Mouse (Mus musculus) neural tube, embryonic 12.5 days (tissue): ENCODE results near the gene C1qtnf4. TPM values are rescaled to one million over a fixed set of nuclear protein-coding genes. Genes with fewer than 3 reads are reported as not detected.

Source experiments
- ATAC-seq: fragments of 200-750 bp; cut with Nextera tagmentation; 2 replicates; pipeline ENCODE4 v1.8.0; 2017; ENCODE audit warnings: low read depth, mild to moderate bottlenecking, moderate TSS enrichment, moderate library complexity; ENCODE audit not compliant: low FRiP score
- H3K27ac ChIP-seq: fragments of 300-500 bp; sonication (generic); 2 replicates; pipeline ENCODE4 v1.5.1; 2016
- H3K27me3 ChIP-seq: fragments of 300-500 bp; sonication (generic); replicated peaks from 2 replicates; pipeline ENCODE4 v1.6.1; 2016; ENCODE audit warnings: mild to moderate bottlenecking
- H3K36me3 ChIP-seq: fragments of 300-500 bp; sonication (generic); 2 replicates; pipeline ENCODE4 v1.6.1; 2016; ENCODE audit warnings: mild to moderate bottlenecking
- H3K4me1 ChIP-seq: fragments of 300-500 bp; sonication (generic); 2 replicates; pipeline ENCODE4 v1.6.1; 2016
- H3K4me2 ChIP-seq: fragments of 300-500 bp; sonication (generic); replicated peaks from 2 replicates; pipeline ENCODE4 v1.6.1; 2016; ENCODE audit warnings: mild to moderate bottlenecking
- H3K4me3 ChIP-seq: fragments of 300-500 bp; sonication (generic); 2 replicates; pipeline ENCODE4 v1.5.1; 2016
- H3K9ac ChIP-seq: fragments of 300-500 bp; sonication (generic); 2 replicates; pipeline ENCODE4 v1.6.1; 2016; ENCODE audit warnings: mild to moderate bottlenecking
- H3K9me3 ChIP-seq: fragments of 300-500 bp; sonication (generic); 2 replicates; pipeline ENCODE4 v1.6.1; 2016; ENCODE audit warnings: mild to moderate bottlenecking
- WGBS: fragments of 180-500 bp; shearing (Covaris S2); methylation state at CpG from one replicate; pipeline ENCODE4 v1.1.7; 2016; 5-methylcytosine and 5-hydroxymethylcytosine counted together
- polyA plus RNA-seq: library from polyadenylated mRNA; unstranded; fragments of >200 nt; fragmentation: Nextera tagmentation; extraction: Ambion mirVana; gene quantifications from 2 replicates; pipeline ENCODE4 v1.2.1, GENCODE M21; 2016

C1qtnf4 gene
- polyA plus RNA-seq, 1 experiment from 2014 or later, result 62.3 TPM

GRCm38 (mm10) chr2:90864184-90864583, 21.5 kb upstream of the C1qtnf4 start:
- no peaks in the 10 kb centered on the region for H3K9me3 ChIP-seq
- peaks cover 71% of the 10 kb centered on the region for H3K36me3 ChIP-seq
- no peaks in the 10 kb centered on the region for H3K27me3 ChIP-seq
- no peaks in the 10 kb centered on the region for H3K4me1 ChIP-seq
- no peak overlapping the region for H3K27ac ChIP-seq
- no peak overlapping the region for H3K4me3 ChIP-seq
- H3K4me2 ChIP-seq, result no peak overlapping the region
- H3K9ac ChIP-seq, result no peak overlapping the region
- peak; percentile 73; the same call in 1 of the 2 replicates for ATAC-seq

- peaks cover 54% of the 10 kb centered on the region for H3K36me3 ChIP-seq
- 35% methylated on average over 3 of the region's 3 CpGs for whole genome bisulfite sequencing
- ATAC-seq, result peak; percentile 76
- no peaks in the 10 kb centered on the region for H3K9me3 ChIP-seq
- H3K9ac ChIP-seq, result no peak overlapping the region
- H3K4me1 ChIP-seq, result no peaks in the 10 kb centered on the region
- no peak overlapping the region for H3K4me2 ChIP-seq
- no peak overlapping the region for H3K4me3 ChIP-seq
- H3K27me3 ChIP-seq, result no peaks in the 10 kb centered on the region
- H3K27ac ChIP-seq, result no peak overlapping the region
These were observed 19.1 kb upstream of the C1qtnf4 start for GRCm38 (mm10) chr2:90866524-90866923.

GRCm38 (mm10) chr2:90870136-90870601, 15.5 kb upstream of the C1qtnf4 start:
- H3K9ac ChIP-seq, result no peak overlapping the region
- no peaks in the 10 kb centered on the region for H3K9me3 ChIP-seq
- H3K27ac ChIP-seq, result no peak overlapping the region

GRCm38 (mm10) chr2:90871180-90871961, 14.3 kb upstream of the C1qtnf4 start:
- H3K27me3 ChIP-seq, result no peaks in the 10 kb centered on the region
- no peak overlapping the region for H3K9ac ChIP-seq
- no peaks in the 10 kb centered on the region for H3K9me3 ChIP-seq
- ATAC-seq, result no peak
- H3K4me2 ChIP-seq, result no peak overlapping the region
- WGBS, result 71% methylated on average over 8 of the region's 8 CpGs
- no peak overlapping the region for H3K4me3 ChIP-seq
- peaks cover 21% of the 10 kb centered on the region for H3K36me3 ChIP-seq
- H3K27ac ChIP-seq, result no peak overlapping the region
- H3K4me1 ChIP-seq, result no peaks in the 10 kb centered on the region

More at GRCm38 (mm10) chr2:90870136-90870601, 15.5 kb upstream of the C1qtnf4 start:
- H3K4me3 ChIP-seq, result no peak overlapping the region
- no peak overlapping the region for H3K4me2 ChIP-seq
- WGBS, result 55% methylated on average over 4 of the region's 4 CpGs
- H3K4me1 ChIP-seq, result no peaks in the 10 kb centered on the region
- H3K27me3 ChIP-seq, result no peaks in the 10 kb centered on the region
- H3K36me3 ChIP-seq, result peaks cover 32% of the 10 kb centered on the region
- ATAC-seq, result no peak

GRCm38 (mm10) chr2:90874025-90874424, 11.6 kb upstream of the C1qtnf4 start:
- no peaks in the 10 kb centered on the region for H3K27me3 ChIP-seq
- H3K4me3 ChIP-seq, result no peak overlapping the region
- 63% methylated on average over 1 of the region's 1 CpGs for WGBS
- no peaks in the 10 kb centered on the region for H3K4me1 ChIP-seq
- H3K36me3 ChIP-seq, result peaks cover 1% of the 10 kb centered on the region; the same call in 1 of the 2 replicates
- ATAC-seq, result no peak
- no peaks in the 10 kb centered on the region for H3K9me3 ChIP-seq
- no peak overlapping the region for H3K4me2 ChIP-seq
- no peak overlapping the region for H3K9ac ChIP-seq
- no peak overlapping the region for H3K27ac ChIP-seq

GRCm38 (mm10) chr2:90875239-90875638, 10.4 kb upstream of the C1qtnf4 start:
- Histone ChIP-seq H3K4me3 (no peak overlapping the region), H3K27ac (no peak overlapping the region), H3K9ac (no peak overlapping the region), H3K9me3 (no peaks in the 10 kb centered on the region), H3K4me2 (no peak overlapping the region), H3K27me3 (no peaks in the 10 kb centered on the region), H3K4me1 (no peaks in the 10 kb centered on the region), H3K36me3 (no peaks in the 10 kb centered on the region)
- WGBS, result 76% methylated on average over 2 of the region's 2 CpGs
- ATAC-seq, result no peak

- no peaks in the 10 kb centered on the region for H3K4me1 ChIP-seq
- no peak for ATAC-seq
These were observed 7.9 kb upstream of the C1qtnf4 start for GRCm38 (mm10) chr2:90877584-90878259.

GRCm38 (mm10) chr2:90879419-90879818, 6.2 kb upstream of the C1qtnf4 start:
- no peaks in the 10 kb centered on the region for H3K9me3 ChIP-seq
- H3K27me3 ChIP-seq, result peaks cover 4% of the 10 kb centered on the region; the same call in 1 of the 2 replicates
- ATAC-seq, result no peak
- H3K4me3 ChIP-seq, result no peak overlapping the region
- no peak overlapping the region for H3K4me2 ChIP-seq
- no peaks in the 10 kb centered on the region for H3K36me3 ChIP-seq
- H3K9ac ChIP-seq, result no peak overlapping the region
- H3K27ac ChIP-seq, result no peak overlapping the region
- H3K4me1 ChIP-seq, result 0 out of 2 replicates have a peak, but pooled peaks cover 2% of the 10 kb centered on the region

More at GRCm38 (mm10) chr2:90877584-90878259, 7.9 kb upstream of the C1qtnf4 start:
- Histone ChIP-seq H3K9ac (no peak overlapping the region), H3K36me3 (no peaks in the 10 kb centered on the region), H3K9me3 (no peaks in the 10 kb centered on the region), H3K27me3 (no peaks in the 10 kb centered on the region), H3K4me2 (no peak overlapping the region), H3K4me3 (no peak overlapping the region), H3K27ac (no peak overlapping the region)
- 70% methylated on average over 5 of the region's 5 CpGs for WGBS

GRCm38 (mm10) chr2:90880144-90880785, 5.4 kb upstream of the C1qtnf4 start:
- no peaks in the 10 kb centered on the region for H3K36me3 ChIP-seq
- 31% methylated on average over 6 of the region's 6 CpGs for WGBS
- H3K4me3 ChIP-seq, result no peak overlapping the region
- peaks cover 11% of the 10 kb centered on the region for H3K27me3 ChIP-seq
- H3K9me3 ChIP-seq, result no peaks in the 10 kb centered on the region
- no peak overlapping the region for H3K9ac ChIP-seq
- H3K27ac ChIP-seq, result no peak overlapping the region
- ATAC-seq, result no peak
- peaks cover 9% of the 10 kb centered on the region for H3K4me1 ChIP-seq
- H3K4me2 ChIP-seq, result no peak overlapping the region

GRCm38 (mm10) chr2:90881824-90882223, 3.8 kb upstream of the C1qtnf4 start:
- Histone ChIP-seq H3K9me3 (no peaks in the 10 kb centered on the region), H3K27ac (no peak overlapping the region), H3K4me2 (no peak overlapping the region), H3K36me3 (no peaks in the 10 kb centered on the region), H3K27me3 (peaks cover 27% of the 10 kb centered on the region), H3K4me3 (no peak overlapping the region), H3K4me1 (peaks cover 16% of the 10 kb centered on the region), H3K9ac (no peak overlapping the region)
- ATAC-seq, result no peak
- 89% methylated on average over 2 of the region's 2 CpGs for WGBS

- no peaks in the 10 kb centered on the region for H3K9me3 ChIP-seq
- H3K9ac ChIP-seq, result peak overlapping the region; percentile 64
- 24% methylated on average over 6 of the region's 6 CpGs for WGBS
- peaks cover 59% of the 10 kb centered on the region for H3K27me3 ChIP-seq
- H3K36me3 ChIP-seq, result no peaks in the 10 kb centered on the region; the same call in 1 of the 2 replicates
- peak overlapping the region; percentile 69 for H3K4me2 ChIP-seq
- no peak for ATAC-seq
- 0 out of 2 replicates have a peak overlapping the region, but pooled peaks have one; percentile 38 for H3K27ac ChIP-seq
- peak overlapping the region; percentile 43 for H3K4me3 ChIP-seq
- peaks cover 41% of the 10 kb centered on the region for H3K4me1 ChIP-seq
These were observed 776 bp downstream of the C1qtnf4 start for GRCm38 (mm10) chr2:90886436-90886835.

GRCm38 (mm10) chr2:90887627-90888026, 2.0 kb downstream of the C1qtnf4 start:
- H3K9me3 ChIP-seq, result no peaks in the 10 kb centered on the region
- 72% methylated on average over 5 of the region's 5 CpGs for WGBS
- H3K27me3 ChIP-seq, result peaks cover 63% of the 10 kb centered on the region
- peaks cover 10% of the 10 kb centered on the region for H3K36me3 ChIP-seq
- no peak for ATAC-seq
- peak overlapping the region; percentile 43 for H3K4me3 ChIP-seq
- H3K27ac ChIP-seq, result no peak overlapping the region
- peaks cover 44% of the 10 kb centered on the region for H3K4me1 ChIP-seq
- peak overlapping the region; percentile 64; the same call in 1 of the 2 replicates for H3K9ac ChIP-seq
- peak overlapping the region; percentile 69 for H3K4me2 ChIP-seq
